9 mouse cellular contexts compared by ENCODE assay signal in the genomic region with DNA sequence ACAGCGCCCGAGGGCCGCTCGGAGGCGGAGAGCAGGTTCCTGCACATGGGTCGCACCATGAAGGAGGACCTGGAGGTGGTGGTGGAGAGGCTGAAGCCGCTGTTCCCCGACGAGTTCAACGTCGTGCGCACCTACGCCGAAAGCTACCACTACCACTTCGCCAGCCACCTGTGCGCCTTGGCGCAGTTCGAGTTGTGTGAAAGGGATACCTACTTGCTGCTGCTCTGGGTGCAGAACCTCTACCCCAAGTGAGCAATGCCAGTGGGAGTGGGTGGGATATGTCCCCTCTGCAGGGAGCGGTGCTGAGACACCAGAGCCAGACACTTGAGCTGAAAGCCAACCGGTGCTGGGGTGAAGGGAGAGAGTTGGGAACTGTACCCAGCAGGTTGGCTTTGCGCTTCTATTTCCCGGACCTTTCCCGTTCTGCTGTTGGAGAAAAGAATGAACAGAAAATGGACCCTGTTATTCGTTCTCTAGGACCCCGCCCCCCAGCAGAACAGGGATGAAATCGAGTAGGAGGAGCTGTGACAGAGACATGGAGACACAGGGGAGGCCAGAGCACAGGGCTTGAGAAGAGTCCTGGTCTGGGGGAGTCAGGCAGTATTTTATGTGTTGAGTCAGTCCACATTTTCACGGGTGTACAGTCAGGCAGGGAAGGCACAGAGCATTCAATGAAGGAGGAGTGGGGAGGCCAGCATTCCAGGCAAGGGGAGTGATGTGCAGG. TPM values are rescaled to one million over a fixed set of nuclear protein-coding genes. Genes with fewer than 3 reads are reported as not detected.
DNase-seq lines count a peak whose midpoint lies in the region; ATAC-seq lines count a peak whose summit lies in the region.
"Had no signal": no experiment of that assay in that cellular context is flagged by ENCODE, and none has a peak within 500 bp of the region (broad histone marks: within the 10 kb centered on the region; RNA-seq: fewer than 3 reads in every experiment).

No protein-coding gene starts in this region.

- H3K27me3 ChIP-seq in liver, embryonic 11.5 days (replicated peaks; ENCODE audit: control insufficient read depth, insufficient read depth, low read length) = peaks cover 61% of the 10 kb centered on the region
- H3K27me3 ChIP-seq in forebrain, embryonic 11.5 days (ENCODE audit: control insufficient read depth, insufficient read depth, low read length) = peaks cover 90% of the 10 kb centered on the region
- H3K27me3 ChIP-seq in limb, embryonic 11.5 days (ENCODE audit: control insufficient read depth, insufficient read depth, low read length) = peaks cover 95% of the 10 kb centered on the region
- peaks cover 99% of the 10 kb centered on the region for H3K27me3 ChIP-seq in neural tube, embryonic 15.5 days (replicated peaks)

- no peaks in the 10 kb centered on the region for H3K9me3 ChIP-seq in liver, embryonic 11.5 days (ENCODE audit: control insufficient read depth, low read length)
- no peaks in the 10 kb centered on the region for H3K9me3 ChIP-seq in forebrain, embryonic 11.5 days (ENCODE audit: control insufficient read depth, low read length)
- no peaks in the 10 kb centered on the region for H3K9me3 ChIP-seq in limb, embryonic 11.5 days (ENCODE audit: control insufficient read depth, low read length)
- H3K9me3 ChIP-seq in neural tube, embryonic 15.5 days (replicated peaks) = no peaks in the 10 kb centered on the region

- H3K9ac ChIP-seq in liver, embryonic 11.5 days (ENCODE audit: low read depth, low read length) = peak overlapping the region; percentile 37; the same call in 1 of the 2 replicates
- H3K9ac ChIP-seq in forebrain, embryonic 11.5 days (ENCODE audit: low read length) = no peak overlapping the region
- no peak overlapping the region for H3K9ac ChIP-seq in limb, embryonic 11.5 days (ENCODE audit: low read length)
- no peak overlapping the region for H3K9ac ChIP-seq in neural tube, embryonic 15.5 days (replicated peaks)

- peak overlapping the region; percentile 8; the same call in 1 of the 2 replicates for H3K27ac ChIP-seq in liver, embryonic 11.5 days (ENCODE audit: low read depth, low read length)
- no peak overlapping the region for H3K27ac ChIP-seq in forebrain, embryonic 11.5 days (ENCODE audit: low read depth, low read length)
- no peak overlapping the region for H3K27ac ChIP-seq in limb, embryonic 11.5 days (replicated peaks; ENCODE audit: low read depth, low read length)
- H3K27ac ChIP-seq in neural tube, embryonic 15.5 days (replicated peaks) = no peak overlapping the region

- peak overlapping the region; percentile 69 for H3K4me2 ChIP-seq in liver, embryonic 11.5 days
- peak overlapping the region; percentile 33; the same call in 1 of the 2 replicates for H3K4me2 ChIP-seq in forebrain, embryonic 11.5 days (ENCODE audit: low read depth, low read length, severe bottlenecking)
- peak overlapping the region; percentile 35 for H3K4me2 ChIP-seq in limb, embryonic 11.5 days (ENCODE audit: low read depth, severe bottlenecking)
- peak overlapping the region; percentile 47 for H3K4me2 ChIP-seq in neural tube, embryonic 15.5 days

- no peak for DNase-seq in liver, embryonic 11.5 days (ENCODE audit: low spot score)
- no peak for DNase-seq in liver
- no peak for DNase-seq in forebrain, embryonic 11.5 days (ENCODE audit: low spot score)
- no peak for DNase-seq in limb, embryonic 11.5 days (ENCODE audit: low spot score)
- no peak for DNase-seq in adrenal gland, postnatal 10 days
- DNase-seq in right cerebral cortex, adult 18-20 months = no peak
- DNase-seq in frontal cortex, postnatal 10 days (ENCODE audit: low spot score in 2 of 2) = no peak
- DNase-seq: lung, postnatal 4 days had no signal

- peaks cover 44% of the 10 kb centered on the region for H3K36me3 ChIP-seq in liver, embryonic 11.5 days (ENCODE audit: control insufficient read depth, insufficient read depth, low read length)
- H3K36me3 ChIP-seq in forebrain, embryonic 11.5 days (ENCODE audit: control insufficient read depth, insufficient read depth, low read length) = no peaks in the 10 kb centered on the region
- no peaks in the 10 kb centered on the region; the same call in 1 of the 2 replicates for H3K36me3 ChIP-seq in limb, embryonic 11.5 days (ENCODE audit: control insufficient read depth, insufficient read depth, low read length)
- no peaks in the 10 kb centered on the region for H3K36me3 ChIP-seq in neural tube, embryonic 15.5 days

- peaks cover 61% of the 10 kb centered on the region for H3K4me1 ChIP-seq in liver, embryonic 11.5 days (replicated peaks; ENCODE audit: control insufficient read depth, insufficient read depth, low read length)
- peaks cover 12% of the 10 kb centered on the region for H3K4me1 ChIP-seq in forebrain, embryonic 11.5 days (replicated peaks; ENCODE audit: control insufficient read depth, insufficient read depth, low read length)
- peaks cover 21% of the 10 kb centered on the region for H3K4me1 ChIP-seq in limb, embryonic 11.5 days (ENCODE audit: control insufficient read depth, insufficient read depth, low read length)
- H3K4me1 ChIP-seq in neural tube, embryonic 15.5 days = peaks cover 25% of the 10 kb centered on the region

- H3K4me3 ChIP-seq in liver, embryonic 11.5 days (ENCODE audit: low read depth, low read length) = peak overlapping the region; percentile 81
- 0 out of 2 replicates have a peak overlapping the region, but pooled peaks have one; percentile 9 for H3K4me3 ChIP-seq in forebrain, embryonic 11.5 days (ENCODE audit: low read depth, low read length)
- peak overlapping the region; percentile 19; the same call in 1 of the 2 replicates for H3K4me3 ChIP-seq in limb, embryonic 11.5 days (ENCODE audit: low read depth, low read length)
- peak overlapping the region; percentile 24 for H3K4me3 ChIP-seq in neural tube, embryonic 15.5 days (replicated peaks)

- no peak for ATAC-seq in liver, embryonic 11.5 days (replicated peaks; ENCODE audit: low FRiP score)
- ATAC-seq in forebrain, embryonic 11.5 days (replicated peaks; ENCODE audit: low FRiP score) = no peak
- no peak for ATAC-seq in limb, embryonic 11.5 days (ENCODE audit: insufficient number of reproducible peaks, low FRiP score, low TSS enrichment, low read depth)
- no peak for ATAC-seq in neural tube, embryonic 15.5 days (ENCODE audit: low FRiP score)

- WGBS in liver, embryonic 11.5 days = 45% methylated on average over 27 of the region's 27 CpGs
- 3% methylated on average over 27 of the region's 27 CpGs for WGBS in forebrain, embryonic 11.5 days
- 7% methylated on average over 27 of the region's 27 CpGs for WGBS in limb, embryonic 11.5 days
- WGBS in neural tube, embryonic 15.5 days = 5% methylated on average over 27 of the region's 27 CpGs

RNA-seq across cellular contexts. Expression of a gene that starts 3.8 kb away (rescaled TPM):
- polyA plus RNA-seq in liver, embryonic 11.5 days (2014; fragmentation: Nextera tagmentation; extraction: Ambion mirVana) = 107 TPM in 2 replicates
- polyA plus RNA-seq in forebrain, embryonic 11.5 days (2014; fragmentation: Nextera tagmentation; extraction: Ambion mirVana) = 1.5 and 2.0 TPM in 2 replicates
- polyA plus RNA-seq in limb, embryonic 11.5 days (2014; fragmentation: Nextera tagmentation; extraction: Ambion mirVana) = 3.1 and 5.5 TPM in 2 replicates
- polyA plus RNA-seq in neural tube, embryonic 15.5 days (2015; fragmentation: Nextera tagmentation; extraction: Ambion mirVana) = 1.00 and 3.3 TPM in 2 replicates
- total RNA-seq in adrenal gland, postnatal 10 days (2021) = 10 to 100 TPM; 15.0 to 18.5 TPM

RNA-seq across cellular contexts. Expression of a gene that starts 29.2 kb away (rescaled TPM):
- polyA plus RNA-seq in liver, embryonic 11.5 days (2014; fragmentation: Nextera tagmentation; extraction: Ambion mirVana) = 18.6 and 20.4 TPM in 2 replicates
- 3.0 and 3.3 TPM in 2 replicates for polyA plus RNA-seq in forebrain, embryonic 11.5 days (2014; fragmentation: Nextera tagmentation; extraction: Ambion mirVana)
- polyA plus RNA-seq in limb, embryonic 11.5 days (2014; fragmentation: Nextera tagmentation; extraction: Ambion mirVana) = 4.1 TPM in 2 replicates
- polyA plus RNA-seq in neural tube, embryonic 15.5 days (2015; fragmentation: Nextera tagmentation; extraction: Ambion mirVana) = 1.9 and 11.8 TPM in 2 replicates
- total RNA-seq in adrenal gland, postnatal 10 days (2021) = 1 to 10 TPM; 5.1 to 6.7 TPM

RNA-seq across cellular contexts. Expression of a gene that starts 39.4 kb away (rescaled TPM):
- polyA plus RNA-seq in liver, embryonic 11.5 days (2014; fragmentation: Nextera tagmentation; extraction: Ambion mirVana) = 0.36 TPM in 1 of 2 replicates, not detected in the other
- not detected in 2 replicates for polyA plus RNA-seq in forebrain, embryonic 11.5 days (2014; fragmentation: Nextera tagmentation; extraction: Ambion mirVana)
- 0.63 TPM in 1 of 2 replicates, not detected in the other for polyA plus RNA-seq in limb, embryonic 11.5 days (2014; fragmentation: Nextera tagmentation; extraction: Ambion mirVana)
- polyA plus RNA-seq in neural tube, embryonic 15.5 days (2015; fragmentation: Nextera tagmentation; extraction: Ambion mirVana) = 1.4 and 2.8 TPM in 2 replicates
- under 1 TPM in 1 of 2 experiments, not detected in 1; 0.48 TPM for total RNA-seq in adrenal gland, postnatal 10 days (2021)

RNA-seq across cellular contexts. Expression of a gene that starts 39.6 kb away (rescaled TPM):
- 4.9 and 5.6 TPM in 2 replicates for polyA plus RNA-seq in liver, embryonic 11.5 days (2014; fragmentation: Nextera tagmentation; extraction: Ambion mirVana)
- 4.7 and 5.0 TPM in 2 replicates for polyA plus RNA-seq in forebrain, embryonic 11.5 days (2014; fragmentation: Nextera tagmentation; extraction: Ambion mirVana)
- polyA plus RNA-seq in limb, embryonic 11.5 days (2014; fragmentation: Nextera tagmentation; extraction: Ambion mirVana) = 11.4 and 13.8 TPM in 2 replicates
- 2.9 and 12.0 TPM in 2 replicates for polyA plus RNA-seq in neural tube, embryonic 15.5 days (2015; fragmentation: Nextera tagmentation; extraction: Ambion mirVana)
- 1 to 10 TPM; 1.0 to 1.1 TPM for total RNA-seq in adrenal gland, postnatal 10 days (2021)

Comparison
In these comparisons a context has a peak if more than half of its experiments do, and no peak if none do; other contexts are left out.
1. H3K4me3 ChIP-seq: peak in every context shown above with its lines; median percentile 81 in liver, embryonic 11.5 days; 24 in neural tube, embryonic 15.5 days; 19 in limb, embryonic 11.5 days; 9 in forebrain, embryonic 11.5 days.
2. RNA of a gene that starts 3.8 kb away (polyA plus RNA-seq): 107 TPM in liver, embryonic 11.5 days; 3.1 to 5.5 TPM in limb, embryonic 11.5 days, 1.5 to 2.0 TPM in forebrain, embryonic 11.5 days and 1.00 to 3.3 TPM in neural tube, embryonic 15.5 days; every median in the first group is over 10 times any median in the second.
3. Peak in every context shown above with its lines, with median percentiles within 50 percentile points of each other: H3K4me2 ChIP-seq.